Mouse (Mus musculus): ENCODE results near the gene Jade2.

DNA sequence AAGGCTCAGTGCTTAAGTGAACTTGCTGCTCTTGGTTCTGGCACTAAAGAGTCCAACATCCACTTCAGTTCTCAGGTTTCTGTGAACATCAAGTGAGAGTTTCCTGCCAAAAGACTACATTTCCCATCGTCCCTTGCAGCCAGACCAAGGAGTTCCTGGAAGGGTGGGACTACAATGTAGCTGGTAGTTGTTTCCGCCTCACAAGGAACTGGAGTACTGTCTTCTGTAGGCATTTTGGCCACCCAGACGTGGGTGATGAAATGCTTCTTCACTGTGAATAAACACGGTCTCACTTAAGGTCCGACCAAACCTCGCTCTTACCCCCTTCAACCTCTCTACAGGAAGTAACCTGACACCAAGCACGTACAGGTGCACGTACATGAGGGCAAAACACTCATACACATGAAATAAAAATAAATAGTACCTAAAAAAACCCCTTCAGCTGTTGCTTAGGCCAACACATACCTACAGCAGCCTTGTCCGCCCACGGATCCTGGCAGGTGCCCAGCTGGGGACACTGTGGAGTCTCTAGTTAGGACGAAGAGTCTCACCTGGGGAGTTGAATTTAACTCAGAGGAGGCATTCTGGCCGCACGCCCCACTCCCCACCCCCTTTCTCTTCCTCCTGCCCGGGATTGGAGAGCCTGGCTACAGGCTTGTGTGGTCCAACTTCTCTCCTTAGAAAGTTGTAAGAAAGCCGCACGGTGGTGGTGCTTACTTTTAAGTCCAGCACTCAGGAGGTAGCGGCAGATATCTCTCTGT is 52.1 kb downstream of the Jade2 start:
- TF ChIP-seq CTCF (conservative IDR thresholded peaks at IDR 0.05; ENCODE audit: low read length) (no peak), NANOG (IDR thresholded peaks at IDR 0.05; ENCODE audit: borderline replicate concordance, low read length) (no peak)

Measured in E14TG2a.4 (cell line).